Mouse (Mus musculus) stomach, embryonic 14.5 days (tissue): ENCODE measurements at regions not wholly inside any gene's neighbourhood (a gene's known extent, or its start where the extent isn't known, plus 50 kb on each side); places are given as distances from the start of the nearest gene placed in this dataset.

ENCODE experiments used
- ATAC-seq: fragments of 200-750 bp; cut with Nextera tagmentation; 2 replicates; pipeline ENCODE4 v1.8.0; 2017; ENCODE audit warnings: low read depth, moderate TSS enrichment; ENCODE audit not compliant: insufficient number of reproducible peaks, insufficient read depth, low FRiP score
- H3K27ac ChIP-seq: fragments of 300-500 bp; sonication (generic); 2 replicates; pipeline ENCODE4 v1.5.1; 2014; ENCODE audit warnings: mild to moderate bottlenecking, low read length, moderate library complexity, mixed read lengths
- H3K27me3 ChIP-seq: fragments of 300-500 bp; sonication (generic); 2 replicates; pipeline ENCODE4 v1.6.1; 2014; ENCODE audit warnings: low read length, control low read depth, mixed read lengths; ENCODE audit not compliant: control insufficient read depth, insufficient read depth
- H3K36me3 ChIP-seq: fragments of 300-500 bp; sonication (generic); 2 replicates; pipeline ENCODE4 v1.6.1; 2014; ENCODE audit warnings: mild to moderate bottlenecking, control low read depth, low read length, moderate library complexity, mixed read lengths; ENCODE audit not compliant: control insufficient read depth, insufficient read depth
- H3K4me1 ChIP-seq: fragments of 300-500 bp; sonication (generic); 2 replicates; pipeline ENCODE4 v1.6.1; 2014; ENCODE audit warnings: low read length, control low read depth, mixed read lengths; ENCODE audit not compliant: control insufficient read depth, insufficient read depth
- H3K4me2 ChIP-seq: fragments of 300-500 bp; sonication (generic); replicated peaks from 2 replicates; pipeline ENCODE4 v1.6.1; 2014; ENCODE audit warnings: low read depth, low read length, control low read depth
- H3K4me3 ChIP-seq: fragments of 300-500 bp; sonication (generic); 2 replicates; pipeline ENCODE4 v1.5.1; 2014; ENCODE audit warnings: low read depth, low read length, control low read depth
- H3K9ac ChIP-seq: fragments of 300-500 bp; sonication (generic); replicated peaks from 2 replicates; pipeline ENCODE4 v1.6.1; 2014; ENCODE audit warnings: low read depth, mild to moderate bottlenecking, control low read depth, low read length, moderate library complexity, mixed read lengths
- H3K9me3 ChIP-seq: fragments of 300-500 bp; sonication (generic); 2 replicates; pipeline ENCODE4 v1.6.1; 2016; ENCODE audit warnings: low read depth, low read length, control low read depth; ENCODE audit not compliant: control insufficient read depth
- WGBS: fragments of 180-500 bp; shearing (Covaris S2); extraction: QIAGEN DNeasy Blood & Tissue Kit; methylation state at CpG from one replicate; pipeline ENCODE4 v1.1.7; 2014; 5-methylcytosine and 5-hydroxymethylcytosine counted together

DNA sequence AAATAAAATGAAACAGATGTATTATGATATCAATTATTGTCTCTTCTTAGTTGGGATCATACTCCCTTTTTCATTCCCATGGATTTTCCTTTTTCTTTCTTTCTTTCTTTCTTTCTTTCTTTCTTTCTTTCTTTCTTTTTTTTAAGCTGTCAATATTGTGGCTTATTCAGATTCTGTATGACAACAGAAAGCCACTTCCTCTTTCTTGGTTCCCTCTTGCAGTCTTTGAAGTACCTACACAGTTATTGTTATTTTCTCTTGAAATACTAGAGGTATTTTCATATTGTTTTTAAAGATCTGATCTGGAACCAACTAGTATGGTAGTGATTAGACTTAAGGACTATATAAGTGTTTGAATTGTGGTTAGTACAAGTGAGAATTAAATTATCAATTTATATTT lies 444.6 kb upstream of the Fam174a start:
- Histone ChIP-seq H3K36me3 (no peaks in the 10 kb centered on the region), H3K4me3 (no peak overlapping the region), H3K4me1 (no peaks in the 10 kb centered on the region), H3K9ac (no peak overlapping the region), H3K27ac (no peak overlapping the region), H3K4me2 (no peak overlapping the region), H3K27me3 (no peaks in the 10 kb centered on the region), H3K9me3 (no peaks in the 10 kb centered on the region)
- no peak for ATAC-seq

DNA sequence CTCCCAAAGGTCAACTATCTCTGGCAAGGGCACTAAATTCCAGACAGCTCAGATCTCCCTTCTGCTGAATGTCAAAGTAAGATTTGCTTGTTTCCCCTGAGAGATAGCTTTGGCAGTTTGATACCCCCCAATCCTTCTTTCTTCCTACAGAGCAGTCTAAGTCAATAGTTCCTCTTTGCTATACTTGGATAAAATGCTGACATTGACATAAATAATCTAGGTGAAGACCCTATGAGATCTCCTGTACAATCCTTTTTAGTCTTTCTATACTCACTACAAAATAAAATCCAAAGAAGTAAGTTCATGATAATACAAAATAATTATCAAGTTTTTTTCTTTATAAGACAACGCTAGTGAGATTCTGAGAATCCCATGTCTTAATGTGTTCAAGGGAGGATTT lies 432.9 kb upstream of the Fam174a start:
- no peaks in the 10 kb centered on the region for H3K9me3 ChIP-seq
- WGBS: 95% methylated on average over 1 of the region's 1 CpGs
- no peak overlapping the region for H3K9ac ChIP-seq
- no peaks in the 10 kb centered on the region for H3K27me3 ChIP-seq
- no peak overlapping the region for H3K4me2 ChIP-seq
- H3K4me1 ChIP-seq: no peaks in the 10 kb centered on the region
- no peak overlapping the region for H3K27ac ChIP-seq
- no peak for ATAC-seq
- H3K4me3 ChIP-seq: no peak overlapping the region
- no peaks in the 10 kb centered on the region for H3K36me3 ChIP-seq

DNA sequence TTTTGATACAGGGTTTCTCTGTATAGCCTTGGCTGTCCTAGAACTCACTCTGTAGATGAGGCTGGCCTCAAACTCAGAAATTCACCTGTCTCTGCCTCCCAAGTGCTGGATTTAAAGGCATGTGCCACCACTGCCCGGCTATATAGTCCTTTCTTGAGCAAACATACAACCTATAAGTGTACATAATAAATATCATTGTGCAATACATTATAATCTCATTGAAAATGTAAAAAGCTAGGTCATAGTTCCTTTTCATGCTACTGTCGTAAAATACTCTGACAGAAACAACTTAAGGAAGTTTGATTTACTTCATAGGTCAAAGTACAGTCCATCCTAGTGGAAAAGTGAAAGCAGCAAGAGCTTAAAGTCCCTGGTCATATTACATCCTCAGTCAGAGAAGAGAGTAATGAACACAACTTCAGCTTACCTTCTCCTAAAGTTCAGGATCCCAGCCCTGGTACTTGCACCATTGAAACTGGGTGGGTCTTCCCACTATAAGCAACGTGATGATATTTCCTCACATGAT lies 408.4 kb upstream of the Fam174a start:
- Histone ChIP-seq H3K4me3 (no peak overlapping the region), H3K9me3 (no peaks in the 10 kb centered on the region), H3K4me1 (no peaks in the 10 kb centered on the region), H3K4me2 (no peak overlapping the region), H3K27me3 (no peaks in the 10 kb centered on the region), H3K36me3 (no peaks in the 10 kb centered on the region), H3K27ac (no peak overlapping the region), H3K9ac (no peak overlapping the region)
- 73% methylated on average over 3 of the region's 3 CpGs for WGBS
- ATAC-seq: no peak

DNA sequence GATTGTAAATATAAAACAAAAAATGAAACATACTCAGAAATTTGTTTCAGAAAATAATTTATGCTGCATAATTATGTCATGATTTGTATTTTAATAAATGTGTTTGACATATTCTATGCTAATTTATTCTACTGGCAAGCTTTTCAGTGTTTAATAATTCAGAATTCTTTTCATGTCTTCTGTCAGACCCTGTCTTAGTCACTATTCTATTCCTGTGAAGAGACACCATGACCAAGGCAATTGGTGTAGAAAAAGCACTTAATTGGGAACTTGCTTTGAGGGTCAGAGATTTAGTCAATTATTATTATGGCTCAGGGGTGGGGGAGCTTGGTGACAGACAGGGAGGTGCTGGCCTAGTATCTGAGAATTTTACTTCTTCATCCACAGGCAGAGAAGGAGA lies 402.6 kb upstream of the Fam174a start:
- Histone ChIP-seq H3K4me1 (no peaks in the 10 kb centered on the region), H3K27me3 (no peaks in the 10 kb centered on the region), H3K4me2 (no peak overlapping the region), H3K4me3 (no peak overlapping the region), H3K9ac (no peak overlapping the region), H3K9me3 (no peaks in the 10 kb centered on the region), H3K27ac (no peak overlapping the region), H3K36me3 (no peaks in the 10 kb centered on the region)
- no peak for ATAC-seq
